Mouse (Mus musculus) C2C12 (cell line): ENCODE results near the gene Spic.

Experiments used
- CTCF ChIP-seq: IDR thresholded peaks from one replicate; pipeline ENCODE4 v1.5.1; 2011; ENCODE audit not compliant: control insufficient read depth, insufficient read depth, insufficient read length
- MAX ChIP-seq: IDR thresholded peaks from one replicate; pipeline ENCODE4 v1.6.1; 2011; ENCODE audit warnings: mild to moderate bottlenecking, control low read depth
- MYOD1 ChIP-seq: IDR thresholded peaks from one replicate; pipeline ENCODE4 v1.6.1; 2011; ENCODE audit warnings: low read depth; ENCODE audit not compliant: control insufficient read depth, insufficient read length
- USF1 ChIP-seq: IDR thresholded peaks from one replicate; pipeline ENCODE4 v1.6.1; 2011; ENCODE audit warnings: low read depth, mild to moderate bottlenecking, control low read depth, moderate library complexity

DNA sequence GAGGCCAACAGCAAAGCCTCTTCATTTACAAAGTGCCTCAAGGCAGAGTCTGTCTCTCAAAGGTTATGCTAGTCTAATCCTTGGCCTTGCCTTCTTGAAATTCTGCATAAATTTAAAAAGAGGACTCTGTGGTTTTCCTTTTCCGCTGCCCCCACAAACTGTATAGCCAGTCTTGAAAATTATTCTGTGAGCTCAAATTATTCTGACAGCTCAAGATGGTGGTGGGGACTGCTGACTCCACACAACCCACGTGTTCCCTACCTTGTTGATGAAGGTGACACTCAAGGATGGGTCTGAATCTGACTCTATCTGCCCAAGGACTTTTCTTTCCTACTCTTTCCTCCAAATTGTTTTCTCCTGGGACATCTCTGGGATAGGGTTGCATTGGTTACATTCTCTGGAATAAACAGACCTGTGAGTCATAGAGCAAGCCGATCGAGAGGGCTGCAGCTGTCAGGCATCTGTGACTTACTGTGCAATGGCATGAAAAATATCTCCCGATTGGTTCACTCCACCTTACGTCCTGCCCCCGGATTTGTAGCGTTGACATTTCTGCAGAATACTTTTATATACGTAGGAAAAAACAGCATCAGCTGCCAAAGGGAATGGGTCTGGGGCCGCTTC, 53.4 kb downstream of the Spic start:
- TF ChIP-seq CTCF = no peak
- no peak for TF ChIP-seq USF1
- TF ChIP-seq MYOD1 = peak; percentile 89
- no peak for TF ChIP-seq MAX
